Mouse (Mus musculus) gastrocnemius, postnatal 10 days (tissue): ENCODE data around the gene Cd36. TPM values are rescaled to one million over a fixed set of nuclear protein-coding genes. Genes with fewer than 3 reads are reported as not detected.
"Not testable (repeated sequence)": the region's sequence is repeated elsewhere in the genome, so short reads cannot be mapped to it uniquely, and the experiment has no call there.

Experiments
- DNase-seq: peaks from one replicate; pipeline ENCODE4 v3.0.0; 2021; ENCODE audit warnings: mixed read lengths
- long read RNA-seq, 2 experiments: library from polyadenylated mRNA; stranded (forward); transcript quantifications; one replicate each; pipeline ENCODE4 v2.0.0; 2021
- total RNA-seq, 2 experiments: library from RNA; stranded (reverse); gene quantifications; 2 replicates each; pipeline ENCODE4 v1.2.3; 2021

Cd36 gene
- total RNA-seq, result 100 to 1,000 TPM; 305 to 344 TPM
- long read RNA-seq, experiment 1, transcript Cd36-206 (15 exons, 2,564 nt), result minor isoform, 9 of 119 reads
- long read RNA-seq, experiment 1, transcript Cd36-201 (15 exons, 3,016 nt), result major isoform, 39 of 119 reads
- long read RNA-seq, experiment 1, transcript Cd36-203 (16 exons, 2,677 nt), result minor isoform, 14 of 119 reads
- long read RNA-seq, experiment 1, transcript Cd36-204 (15 exons, 3,399 nt), result minor isoform, 8 of 119 reads
- long read RNA-seq, experiment 1, partial matches to known transcripts, result 27 of 119 reads
- long read RNA-seq, experiment 1, other reads (novel, unspliced or antisense), result 21 of 119 reads
- long read RNA-seq, experiment 2, transcript Cd36-204 (15 exons, 3,399 nt), result minor isoform, 10 of 122 reads
- long read RNA-seq, experiment 2, transcript Cd36-206 (15 exons, 2,564 nt), result minor isoform, 7 of 122 reads
- long read RNA-seq, experiment 2, transcript Cd36-201 (15 exons, 3,016 nt), result major isoform, 52 of 122 reads
- long read RNA-seq, experiment 2, partial matches to known transcripts, result 29 of 122 reads
- long read RNA-seq, experiment 2, other reads (novel, unspliced or antisense), result 21 of 122 reads

- no peak for DNase-seq
Observed at GRCm38 (mm10) chr5:17888598-17888997, at the start of gene Cd36. Gene Cd36 (minus strand): TSS chr5:17888801.

DNA sequence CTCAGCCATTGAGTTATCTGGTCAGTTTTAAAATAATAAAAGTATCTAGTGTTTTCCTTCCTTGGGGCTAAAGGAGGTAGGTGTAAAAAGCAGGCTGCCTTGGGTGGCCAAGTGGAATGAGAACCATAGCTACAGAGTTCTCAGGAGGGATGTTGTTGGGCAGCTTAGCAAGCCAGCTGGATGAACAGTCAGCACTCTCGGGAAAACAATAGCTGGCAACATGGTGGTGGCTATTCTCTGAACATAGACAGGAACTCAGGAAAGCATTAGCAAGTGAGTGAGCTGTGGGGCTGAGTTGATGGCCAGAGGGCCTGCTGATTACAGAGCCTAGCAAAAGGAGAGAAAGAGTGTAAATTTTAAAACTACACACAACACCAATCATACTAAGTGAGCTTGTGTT, 45.9 kb upstream of the Cd36 start:
- DNase-seq, result no peak

- not testable (repeated sequence) for DNase-seq
Observed at GRCm38 (mm10) chr5:17931588-17931987, 43.0 kb upstream of the Cd36 start.

GRCm38 (mm10) chr5:17929006-17929567, 40.5 kb upstream of the Cd36 start:
- DNase-seq, result no peak

- no peak for DNase-seq
Observed at GRCm38 (mm10) chr5:17928471-17928870, 39.9 kb upstream of the Cd36 start.

GRCm38 (mm10) chr5:17924085-17924518, 35.5 kb upstream of the Cd36 start:
- DNase-seq, result no peak

DNA sequence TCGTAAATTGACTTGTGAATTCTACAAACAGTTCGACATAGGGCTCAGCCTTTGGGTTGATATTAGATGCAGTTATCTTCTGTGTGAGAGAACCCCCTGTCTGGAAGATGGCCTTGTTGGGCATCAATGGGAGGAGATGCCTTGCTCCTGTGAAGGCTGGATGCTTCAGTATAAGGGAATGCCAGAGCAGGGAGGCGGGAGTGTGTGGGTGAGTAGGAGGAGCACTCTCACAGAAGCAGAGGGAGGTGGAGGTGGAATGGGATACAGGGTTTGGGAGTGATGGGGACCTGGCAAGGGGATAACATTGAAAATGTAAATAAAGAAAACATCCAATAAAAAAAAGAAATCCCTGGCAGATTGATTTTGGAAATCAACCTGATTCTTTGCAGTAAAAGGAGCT, 35.0 kb upstream of the Cd36 start:
- DNase-seq, result no peak

DNA sequence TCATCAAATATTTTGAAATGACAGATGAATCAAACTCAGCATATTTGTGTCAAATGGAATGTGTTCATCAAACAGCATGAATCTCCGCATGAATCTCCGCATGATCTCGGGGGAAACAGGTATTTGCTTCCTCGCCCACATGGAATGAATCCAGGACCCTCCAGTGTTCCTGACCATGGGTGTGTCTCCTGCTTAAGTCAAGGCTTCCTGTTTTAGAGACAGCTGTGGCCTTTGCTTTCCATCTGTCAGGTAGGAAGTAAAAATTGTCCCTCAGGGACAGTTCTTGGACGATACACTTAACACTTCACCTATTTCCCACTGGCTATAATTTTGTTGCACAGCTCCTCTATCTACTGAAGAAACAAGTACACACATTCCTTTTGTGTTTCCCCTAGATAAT, 30.4 kb upstream of the Cd36 start:
- no peak for DNase-seq

DNA sequence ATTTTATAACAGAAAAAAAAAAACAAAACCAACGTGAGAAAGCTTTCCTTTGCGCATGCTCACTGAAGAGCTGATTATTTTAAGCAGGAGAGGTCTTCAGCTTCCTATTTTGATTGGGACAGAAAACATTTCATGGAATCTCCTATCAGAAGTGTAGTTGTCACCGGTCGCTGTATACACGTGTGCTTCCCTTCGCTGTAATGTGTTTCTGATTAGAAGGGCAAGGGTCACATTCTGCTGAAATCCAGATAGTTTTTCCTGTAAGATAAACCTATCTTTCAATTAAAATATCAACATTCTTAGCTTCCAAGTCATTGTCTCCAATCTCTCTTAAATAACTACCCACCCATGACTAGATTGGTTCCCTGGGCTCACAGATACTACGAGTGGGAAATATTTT, 16.2 kb upstream of the Cd36 start:
- DNase-seq, result no peak

- DNase-seq, result no peak
Observed at GRCm38 (mm10) chr5:17898948-17899347, 10.3 kb upstream of the Cd36 start.

- not testable (repeated sequence) for DNase-seq
Observed at GRCm38 (mm10) chr5:17897641-17898040, 9.0 kb upstream of the Cd36 start.

GRCm38 (mm10) chr5:17893577-17894172, 5.1 kb upstream of the Cd36 start:
- DNase-seq, result no peak

GRCm38 (mm10) chr5:17889291-17889690, 690 bp upstream of the Cd36 start:
- DNase-seq, result no peak

- no peak for DNase-seq
Observed at GRCm38 (mm10) chr5:17886377-17886776, 2.2 kb downstream of the Cd36 start.

DNA sequence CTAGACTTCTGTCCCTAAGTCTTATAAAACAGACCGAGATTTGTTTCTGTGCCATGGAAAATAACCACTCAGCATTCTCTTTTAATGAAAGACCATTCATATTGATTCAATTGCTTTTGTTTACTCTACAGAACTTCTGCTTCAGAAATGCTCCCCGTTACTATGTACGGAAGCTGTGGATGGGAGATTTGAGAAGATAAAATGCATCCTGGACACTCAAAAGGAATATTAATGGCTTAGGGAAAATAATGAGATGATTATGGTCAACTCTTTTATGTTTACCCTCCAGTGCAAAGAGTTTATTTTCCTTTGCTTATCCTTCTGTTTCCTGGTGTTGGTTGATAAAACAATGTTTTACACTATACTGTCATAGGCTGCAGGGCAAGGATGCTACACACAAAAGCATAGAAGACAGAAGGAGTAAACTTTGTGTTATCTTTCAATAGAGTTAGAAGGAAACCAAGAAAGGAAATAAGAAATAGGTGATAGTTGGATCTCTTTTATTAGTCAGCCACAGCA, 5.2 kb downstream of the Cd36 start:
- no peak for DNase-seq

- no peak for DNase-seq
Observed at GRCm38 (mm10) chr5:17881542-17881896, 7.1 kb downstream of the Cd36 start.

DNA sequence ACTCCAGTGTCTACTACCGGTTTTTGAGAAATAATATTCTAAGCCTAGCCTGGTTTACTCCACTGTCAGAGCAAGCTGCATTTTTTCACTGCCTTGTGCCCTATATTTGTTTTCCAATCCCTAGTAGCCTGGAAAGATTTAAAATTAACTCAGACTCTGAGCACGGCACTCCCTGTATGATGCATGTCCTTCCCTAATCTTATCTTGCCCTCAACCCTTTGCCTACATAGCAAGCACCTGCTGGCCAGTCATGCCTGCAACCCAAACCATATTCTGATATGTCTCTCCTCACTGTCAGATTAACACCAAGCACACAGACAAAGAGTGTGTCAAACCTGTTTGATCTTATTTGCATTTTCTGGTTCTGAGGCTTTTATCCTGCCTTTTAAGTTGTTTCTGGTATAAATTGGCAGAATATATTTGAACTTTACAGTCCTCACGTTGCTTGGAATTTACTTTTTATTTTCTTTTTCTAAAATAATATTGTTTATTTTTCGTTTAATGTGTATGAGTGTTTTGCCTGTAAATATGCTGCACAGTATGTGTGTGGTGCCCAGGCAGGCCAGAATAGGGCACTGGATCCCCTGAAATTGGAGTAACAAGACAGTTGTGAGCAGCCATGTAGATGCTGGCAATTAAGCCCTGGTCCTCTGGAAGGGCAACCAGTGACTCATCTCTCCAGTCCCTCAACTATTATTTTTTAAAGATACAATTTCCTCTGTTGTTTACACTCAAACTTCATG, 7.6 kb downstream of the Cd36 start:
- DNase-seq, result no peak

DNA sequence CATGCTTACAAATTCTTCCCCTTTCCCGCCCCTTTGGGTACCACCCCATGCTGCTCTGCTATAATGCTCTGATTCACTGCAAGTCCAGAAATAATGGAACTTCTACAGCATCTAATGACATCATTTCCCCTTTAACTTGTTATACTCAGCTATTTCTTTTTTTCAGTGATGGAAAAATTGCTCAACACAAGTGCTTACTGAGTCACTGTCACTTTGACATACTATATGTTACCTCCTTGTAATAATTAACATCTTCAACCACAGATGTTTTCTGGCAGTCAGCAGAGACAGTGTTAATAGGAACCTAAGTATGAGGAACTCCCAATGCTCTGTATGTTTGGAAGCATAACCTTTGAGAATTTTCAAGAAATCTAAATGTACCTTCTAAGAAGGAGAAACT, 8.7 kb downstream of the Cd36 start:
- DNase-seq, result no peak

DNA sequence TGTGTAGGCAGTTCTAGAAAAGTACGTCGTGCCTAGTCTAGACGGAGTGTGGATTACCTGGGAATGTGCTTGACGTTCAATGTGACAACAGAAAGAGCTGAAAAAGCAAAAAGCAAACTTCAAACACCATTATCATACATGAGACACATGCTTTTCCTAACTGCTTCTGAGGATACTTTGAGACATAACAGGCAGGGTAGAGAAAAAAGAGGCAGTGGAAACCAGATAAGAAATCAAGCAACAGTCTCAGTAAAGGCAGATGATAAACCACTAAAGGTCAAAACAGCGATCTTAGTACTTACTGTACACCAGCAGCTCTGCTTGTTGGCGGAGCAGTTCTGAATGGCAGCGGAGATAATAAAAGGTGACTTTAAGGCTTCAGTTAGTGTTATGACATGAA, 11.6 kb downstream of the Cd36 start:
- DNase-seq, result no peak

- DNase-seq, result no peak
Observed at GRCm38 (mm10) chr5:17876637-17877036, 12.0 kb downstream of the Cd36 start.

DNA sequence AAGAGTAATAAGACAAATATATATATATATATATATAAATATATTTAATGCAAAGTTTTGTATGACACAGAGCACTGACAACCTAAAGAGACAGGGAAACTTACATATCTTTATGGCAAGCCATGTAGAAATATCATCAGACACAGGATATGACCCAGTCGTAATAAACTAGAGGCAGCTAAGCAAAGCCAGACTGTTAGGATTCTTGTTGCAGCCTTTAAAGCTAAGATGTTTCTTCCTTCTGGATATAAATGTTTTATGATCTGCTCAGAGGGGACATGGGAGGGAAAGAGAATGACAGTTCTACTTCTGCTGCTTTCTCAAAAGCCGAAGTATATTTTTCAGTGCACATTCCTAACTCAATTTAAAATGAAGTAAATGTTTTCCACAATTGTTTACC, 14.3 kb downstream of the Cd36 start:
- DNase-seq, result no peak

DNA sequence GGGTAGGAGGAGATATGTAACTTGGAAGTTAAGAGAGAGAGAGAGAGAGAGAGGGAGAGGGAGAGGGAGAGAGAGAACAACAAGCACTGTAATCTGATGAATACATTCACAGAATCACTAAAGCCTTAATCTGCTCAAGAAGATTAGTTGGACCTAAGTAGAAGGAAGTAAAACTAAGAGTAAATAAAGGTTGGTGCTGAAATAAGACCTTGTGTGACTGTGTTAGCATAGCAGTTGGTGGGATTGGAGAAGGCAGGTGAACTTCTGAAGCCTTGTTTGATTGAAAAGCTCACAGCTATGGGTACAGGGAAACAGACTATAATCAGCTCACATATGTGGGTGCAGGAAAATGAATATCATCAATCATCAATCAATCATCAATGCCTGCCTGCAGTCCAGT, 23.2 kb downstream of the Cd36 start:
- DNase-seq, result no peak
